Mouse (Mus musculus): ENCODE data around the gene Ccnl2. TPM values are rescaled to one million over a fixed set of nuclear protein-coding genes. Genes with fewer than 3 reads are reported as not detected.

Ccnl2 gene
- polyA plus RNA-seq, 1 experiment = 38.4 TPM

- peak overlapping the region; percentile 64 for H3K27ac ChIP-seq (ENCODE audit: control insufficient read depth, insufficient read depth, low read depth, low read length)
- peak overlapping the region; percentile 58 for H3K4me3 ChIP-seq (ENCODE audit: control insufficient read depth, low read depth, low read length)
- peaks cover 22% of the 10 kb centered on the region for H3K4me1 ChIP-seq (ENCODE audit: control insufficient read depth, insufficient read depth, low read length)
- H3K36me3 ChIP-seq (ENCODE audit: control insufficient read depth, insufficient read depth, low read length) = no peaks in the 10 kb centered on the region; the same call in 1 of the 2 replicates
- H3K27me3 ChIP-seq (ENCODE audit: control insufficient read depth, insufficient read depth, low read length) = no peaks in the 10 kb centered on the region
- no peak for TF ChIP-seq CTCF (IDR thresholded peaks at IDR 0.05; ENCODE audit: control insufficient read depth, insufficient read depth, insufficient replicate concordance, low read depth, low read length)
- TF ChIP-seq POLR2A (IDR thresholded peaks at IDR 0.05; ENCODE audit: control insufficient read depth, low read depth, low read length) = no peak
These were observed 28.1 kb downstream of the Ccnl2 start for GRCm38 (mm10) chr4:155840076-155841002.

- peak overlapping the region; percentile 19; the same call in 1 of the 2 replicates for H3K27ac ChIP-seq (ENCODE audit: control insufficient read depth, insufficient read depth, low read depth, low read length)
- peaks cover 22% of the 10 kb centered on the region for H3K4me1 ChIP-seq (ENCODE audit: control insufficient read depth, insufficient read depth, low read length)
- H3K4me3 ChIP-seq (ENCODE audit: control insufficient read depth, low read depth, low read length) = peak overlapping the region; percentile 58
- TF ChIP-seq POLR2A (IDR thresholded peaks at IDR 0.05; ENCODE audit: control insufficient read depth, low read depth, low read length) = peak; percentile 46; the same call in 1 of the 2 replicates
- TF ChIP-seq CTCF (IDR thresholded peaks at IDR 0.05; ENCODE audit: control insufficient read depth, insufficient read depth, insufficient replicate concordance, low read depth, low read length) = no peak
- H3K36me3 ChIP-seq (ENCODE audit: control insufficient read depth, insufficient read depth, low read length) = no peaks in the 10 kb centered on the region; the same call in 1 of the 2 replicates
- H3K27me3 ChIP-seq (ENCODE audit: control insufficient read depth, insufficient read depth, low read length) = no peaks in the 10 kb centered on the region
These were observed 28.7 kb downstream of the Ccnl2 start for GRCm38 (mm10) chr4:155841003-155841454.

DNA sequence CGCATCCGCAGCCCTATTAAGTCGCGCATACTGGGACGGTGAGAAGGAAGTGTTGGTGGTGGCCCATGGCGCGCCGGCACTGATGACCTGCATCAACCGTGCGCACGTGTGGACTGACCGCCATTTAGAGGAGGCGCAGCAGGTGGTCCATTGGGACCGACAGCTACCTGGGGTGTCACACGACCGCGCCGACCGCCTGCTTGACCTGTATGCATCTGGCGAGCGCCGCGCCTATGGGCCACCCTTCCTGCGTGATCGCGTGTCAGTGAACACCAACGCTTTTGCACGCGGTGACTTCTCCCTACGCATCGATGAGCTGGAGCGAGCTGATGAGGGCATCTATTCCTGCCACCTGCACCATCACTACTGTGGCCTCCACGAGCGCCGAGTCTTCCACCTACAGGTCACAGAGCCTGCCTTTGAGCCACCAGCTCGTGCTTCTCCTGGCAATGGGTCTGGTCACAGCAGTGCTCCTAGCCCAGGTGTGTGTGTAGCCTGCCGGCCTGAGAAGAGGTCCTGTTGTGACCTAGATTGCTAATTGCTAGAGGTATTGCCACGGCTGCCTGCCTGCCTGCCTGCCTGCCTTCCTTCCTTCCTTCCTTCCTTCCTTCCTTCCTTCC lies 29.5 kb downstream of the Ccnl2 start:
- H3K4me1 ChIP-seq (ENCODE audit: control insufficient read depth, insufficient read depth, low read length) = peaks cover 27% of the 10 kb centered on the region
- H3K27ac ChIP-seq (ENCODE audit: control insufficient read depth, insufficient read depth, low read depth, low read length) = no peak overlapping the region
- H3K4me3 ChIP-seq (ENCODE audit: control insufficient read depth, low read depth, low read length) = peak overlapping the region; percentile 58
- TF ChIP-seq POLR2A (IDR thresholded peaks at IDR 0.05; ENCODE audit: control insufficient read depth, low read depth, low read length) = no peak
- H3K36me3 ChIP-seq (ENCODE audit: control insufficient read depth, insufficient read depth, low read length) = no peaks in the 10 kb centered on the region; the same call in 1 of the 2 replicates
- no peaks in the 10 kb centered on the region for H3K27me3 ChIP-seq (ENCODE audit: control insufficient read depth, insufficient read depth, low read length)

DNA sequence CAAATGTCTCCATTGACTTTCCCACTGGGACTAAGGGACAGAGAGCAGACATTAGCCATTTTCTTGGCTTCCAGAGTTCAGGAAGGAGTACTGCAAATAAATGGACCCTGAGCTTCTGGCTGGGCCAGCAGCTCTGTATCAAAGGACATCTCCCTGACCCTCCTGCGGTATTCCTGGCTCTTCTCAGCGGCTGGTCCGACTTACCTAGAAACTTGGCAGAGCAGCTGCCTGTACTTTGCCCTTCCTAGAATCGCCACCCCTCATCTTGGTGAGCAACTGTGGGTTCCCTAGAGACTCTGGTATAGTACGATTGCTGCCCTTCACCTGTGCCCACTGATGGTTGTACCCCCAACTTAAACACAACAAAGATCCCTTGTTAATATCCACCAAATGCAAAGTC lies 30.9 kb downstream of the Ccnl2 start:
- Histone ChIP-seq H3K27me3 (ENCODE audit: control insufficient read depth, insufficient read depth, low read length) (no peaks in the 10 kb centered on the region), H3K4me3 (ENCODE audit: control insufficient read depth, low read depth, low read length) (no peak overlapping the region), H3K4me1 (ENCODE audit: control insufficient read depth, insufficient read depth, low read length) (peaks cover 29% of the 10 kb centered on the region), H3K27ac (ENCODE audit: control insufficient read depth, insufficient read depth, low read depth, low read length) (no peak overlapping the region), H3K36me3 (ENCODE audit: control insufficient read depth, insufficient read depth, low read length) (no peaks in the 10 kb centered on the region; the same call in 1 of the 2 replicates)
- TF ChIP-seq POLR2A (IDR thresholded peaks at IDR 0.05; ENCODE audit: control insufficient read depth, low read depth, low read length) (no peak), CTCF (IDR thresholded peaks at IDR 0.05; ENCODE audit: control insufficient read depth, insufficient read depth, insufficient replicate concordance, low read depth, low read length) (no peak)

DNA sequence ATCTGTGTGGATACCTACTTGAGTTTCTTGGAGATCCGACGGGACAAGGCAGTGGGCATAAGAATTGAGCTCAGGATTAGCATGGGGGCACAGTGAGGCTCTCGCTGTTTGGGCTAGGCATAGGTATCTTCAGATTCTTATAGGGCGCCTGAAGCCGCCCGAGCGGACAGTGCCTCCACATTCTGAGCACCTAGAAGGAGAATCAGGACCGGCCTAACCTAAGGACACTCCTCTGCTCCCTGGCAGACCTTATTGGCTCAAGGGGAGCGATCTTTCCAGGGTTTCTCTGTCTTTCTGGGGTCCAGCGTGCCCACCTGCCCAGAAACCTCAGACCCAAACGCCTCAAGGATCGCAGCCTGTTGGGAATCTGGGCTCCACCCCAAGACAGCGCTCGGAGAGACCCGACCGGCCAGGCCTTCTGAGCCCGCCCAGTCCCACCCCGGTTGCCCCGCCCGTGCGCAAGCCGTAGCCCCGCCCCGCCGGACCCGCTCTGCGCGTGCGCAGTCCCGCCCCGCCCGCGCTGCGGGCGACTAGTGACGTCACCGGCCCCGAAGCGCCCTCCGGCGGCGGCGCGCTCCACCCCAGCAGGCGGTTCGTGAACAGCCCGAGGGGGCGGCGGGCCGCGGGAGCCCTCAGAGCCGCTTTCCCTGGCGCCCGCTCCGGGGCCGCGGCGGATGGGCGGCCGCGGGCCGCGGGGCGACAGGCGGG lies 34.7 kb downstream of the Ccnl2 start, which contains the start of gene Dvl1:
Gene Dvl1 (plus strand): TSS at position 532 of the 708 bp plus-strand sequence.
- Histone ChIP-seq H3K4me3 (ENCODE audit: control insufficient read depth, low read depth, low read length) (peak within 1 kb of the TSS; percentile 92), H3K4me1 (ENCODE audit: control insufficient read depth, insufficient read depth, low read length) (peaks cover 19% of the 10 kb centered on the region), H3K27ac (ENCODE audit: control insufficient read depth, insufficient read depth, low read depth, low read length) (peak within 1 kb of the TSS; percentile 81), H3K36me3 (ENCODE audit: control insufficient read depth, insufficient read depth, low read length) (no peaks in the 10 kb centered on the region; the same call in 1 of the 2 replicates), H3K27me3 (ENCODE audit: control insufficient read depth, insufficient read depth, low read length) (no peaks in the 10 kb centered on the region)
- TF ChIP-seq CTCF (IDR thresholded peaks at IDR 0.05; ENCODE audit: control insufficient read depth, insufficient read depth, insufficient replicate concordance, low read depth, low read length) (no peak), POLR2A (IDR thresholded peaks at IDR 0.05; ENCODE audit: control insufficient read depth, low read depth, low read length) (peak; percentile 69)

GRCm38 (mm10) chr4:155847591-155848352 lies 35.5 kb downstream of the Ccnl2 start:
- Histone ChIP-seq H3K36me3 (ENCODE audit: control insufficient read depth, insufficient read depth, low read length) (no peaks in the 10 kb centered on the region; the same call in 1 of the 2 replicates), H3K4me1 (ENCODE audit: control insufficient read depth, insufficient read depth, low read length) (peaks cover 19% of the 10 kb centered on the region), H3K27me3 (ENCODE audit: control insufficient read depth, insufficient read depth, low read length) (no peaks in the 10 kb centered on the region), H3K4me3 (ENCODE audit: control insufficient read depth, low read depth, low read length) (peak overlapping the region; percentile 87), H3K27ac (ENCODE audit: control insufficient read depth, insufficient read depth, low read depth, low read length) (peak overlapping the region; percentile 70)
- TF ChIP-seq POLR2A (IDR thresholded peaks at IDR 0.05; ENCODE audit: control insufficient read depth, low read depth, low read length) (no peak), CTCF (IDR thresholded peaks at IDR 0.05; ENCODE audit: control insufficient read depth, insufficient read depth, insufficient replicate concordance, low read depth, low read length) (no peak)
